Mouse (Mus musculus) heart, embryonic 13.5 days (tissue): ENCODE results near the gene Shf. TPM values are rescaled to one million over a fixed set of nuclear protein-coding genes. Genes with fewer than 3 reads are reported as not detected.

ENCODE experiments used
- ATAC-seq: fragments of 200-750 bp; cut with Nextera tagmentation; 2 replicates; pipeline ENCODE4 v1.8.0; 2017; ENCODE audit warnings: moderate TSS enrichment; ENCODE audit not compliant: insufficient number of reproducible peaks, low FRiP score, low TSS enrichment; ENCODE audit errors: extremely low read depth
- H3K27ac ChIP-seq: fragments of 300-500 bp; sonication (generic); replicated peaks from 2 replicates; pipeline ENCODE4 v1.5.1; 2015; ENCODE audit warnings: moderate library complexity, mild to moderate bottlenecking, inconsistent platforms
- H3K27me3 ChIP-seq: fragments of 300-500 bp; sonication (generic); replicated peaks from 2 replicates; pipeline ENCODE4 v1.6.1; 2015; ENCODE audit warnings: mild to moderate bottlenecking, inconsistent platforms
- H3K36me3 ChIP-seq: fragments of 300-500 bp; sonication (generic); 2 replicates; pipeline ENCODE4 v1.6.1; 2015; ENCODE audit warnings: mild to moderate bottlenecking, inconsistent platforms
- H3K4me1 ChIP-seq: fragments of 300-500 bp; sonication (generic); 2 replicates; pipeline ENCODE4 v1.6.1; 2015; ENCODE audit warnings: inconsistent platforms
- H3K4me2 ChIP-seq: fragments of 300-500 bp; sonication (generic); 2 replicates; pipeline ENCODE4 v1.6.1; 2015; ENCODE audit warnings: inconsistent platforms, mild to moderate bottlenecking, moderate library complexity
- H3K4me3 ChIP-seq: fragments of 300-500 bp; sonication (generic); 2 replicates; pipeline ENCODE4 v1.5.1; 2015; ENCODE audit warnings: moderate library complexity, mild to moderate bottlenecking, inconsistent platforms
- H3K9ac ChIP-seq: fragments of 300-500 bp; sonication (generic); 2 replicates; pipeline ENCODE4 v1.6.1; 2015; ENCODE audit warnings: inconsistent platforms, mild to moderate bottlenecking, moderate library complexity
- H3K9me3 ChIP-seq: fragments of 300-500 bp; sonication (generic); 2 replicates; pipeline ENCODE4 v1.6.1; 2016; ENCODE audit warnings: inconsistent platforms
- WGBS: fragments of 180-500 bp; shearing (Covaris S2); methylation state at CpG from one replicate; pipeline ENCODE4 v1.1.7; 2015; ENCODE audit warnings: mixed read lengths; 5-methylcytosine and 5-hydroxymethylcytosine counted together
- polyA plus RNA-seq: library from polyadenylated mRNA; unstranded; fragments of >200 nt; fragmentation: Nextera tagmentation; extraction: Ambion mirVana; gene quantifications from 2 replicates; pipeline ENCODE4 v1.2.1, GENCODE M21; 2015

Gene Shf
- polyA plus RNA-seq, 1 experiment from 2014 or later = 1.8 TPM

GRCm38 (mm10) chr2:122300656-122301020, 68.3 kb downstream of the Shf start:
- H3K4me1 ChIP-seq = peaks cover 53% of the 10 kb centered on the region
- 4% methylated on average over 14 of the region's 14 CpGs for WGBS
- peak overlapping the region; percentile 79 for H3K4me2 ChIP-seq
- peak overlapping the region; percentile 49 for H3K4me3 ChIP-seq
- no peaks in the 10 kb centered on the region for H3K9me3 ChIP-seq
- H3K27ac ChIP-seq = no peak overlapping the region
- ATAC-seq = no peak
- peaks cover 99% of the 10 kb centered on the region for H3K27me3 ChIP-seq
- H3K36me3 ChIP-seq = no peaks in the 10 kb centered on the region
- no peak overlapping the region for H3K9ac ChIP-seq

GRCm38 (mm10) chr2:122299911-122300655, 68.9 kb downstream of the Shf start:
- H3K36me3 ChIP-seq = no peaks in the 10 kb centered on the region
- H3K27me3 ChIP-seq = peaks cover 99% of the 10 kb centered on the region
- peaks cover 53% of the 10 kb centered on the region for H3K4me1 ChIP-seq
- 11% methylated on average over 14 of the region's 14 CpGs for WGBS
- no peaks in the 10 kb centered on the region for H3K9me3 ChIP-seq
- no peak for ATAC-seq
- no peak overlapping the region for H3K4me2 ChIP-seq
- no peak overlapping the region for H3K9ac ChIP-seq
- H3K27ac ChIP-seq = no peak overlapping the region
- H3K4me3 ChIP-seq = no peak overlapping the region

Other genes with a start within 250 kb of the Shf start
- 268 and 284 TPM in 2 replicates for gene B2m, start 221.5 kb downstream of the Shf start, polyA plus RNA-seq
- 0.14 TPM in 1 of 2 replicates, not detected in the other for gene Trim69, start 208.5 kb downstream of the Shf start, polyA plus RNA-seq
- gene Patl2, start 183.0 kb downstream of the Shf start, polyA plus RNA-seq = not detected in 2 replicates
- gene Terb2, start 182.9 kb downstream of the Shf start, polyA plus RNA-seq = not detected in 2 replicates
- 51.3 and 58.6 TPM in 2 replicates for gene Sord, start 134.4 kb downstream of the Shf start, polyA plus RNA-seq
- 0.06 and 0.17 TPM in 2 replicates for gene Duox2, start 70.7 kb downstream of the Shf start, polyA plus RNA-seq
- gene Duoxa2, start 70.3 kb downstream of the Shf start, polyA plus RNA-seq = not detected in 2 replicates
- gene Duoxa1, start 55.4 kb downstream of the Shf start, polyA plus RNA-seq = 0.09 TPM in 1 of 2 replicates, not detected in the other
- gene Duox1, start 53.5 kb downstream of the Shf start, polyA plus RNA-seq = 0.03 TPM in 1 of 2 replicates, not detected in the other
- 0.17 and 0.48 TPM in 2 replicates for gene Slc28a2, start 57.3 kb upstream of the Shf start, polyA plus RNA-seq
- not detected in 2 replicates for gene Gm14085, start 115.8 kb upstream of the Shf start, polyA plus RNA-seq
- gene Gatm, start 242.1 kb upstream of the Shf start, polyA plus RNA-seq = 19.3 and 21.9 TPM in 2 replicates